Mouse (Mus musculus) erythroblast, embryonic 14.5 days (primary cell): ENCODE results near the gene Masp2.

ENCODE experiments used
- GATA1 ChIP-seq: IDR thresholded peaks from 2 replicates; pipeline ENCODE4 v1.6.1; 2012; ENCODE audit warnings: low read length, inconsistent platforms, mixed read lengths
- TAL1 ChIP-seq: IDR thresholded peaks from 3 replicates; pipeline ENCODE4 v1.6.1; 2012; ENCODE audit warnings: low read length, inconsistent platforms, mixed read lengths

DNA sequence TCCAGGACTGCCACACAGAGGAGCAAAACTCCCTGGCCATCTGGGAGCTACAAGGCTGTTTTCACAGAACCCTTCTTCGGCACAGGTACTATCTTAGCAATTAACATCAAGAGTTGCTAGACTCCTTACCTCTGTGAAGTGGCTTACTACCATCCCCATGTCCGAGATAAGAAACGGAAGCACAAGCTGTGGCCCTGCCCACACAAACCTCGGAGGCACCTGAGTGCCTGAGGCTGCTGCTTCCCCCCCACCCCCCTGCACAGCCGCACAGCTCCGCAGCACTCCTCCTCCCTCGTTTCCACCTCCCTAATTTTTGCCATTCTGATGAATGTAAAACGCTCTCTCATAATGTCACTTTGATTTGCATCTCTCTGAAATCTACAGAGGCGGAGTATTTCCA lies 35.9 kb downstream of the Masp2 start:
- TF ChIP-seq GATA1 (no peak), TAL1 (no peak)
